Mouse (Mus musculus) megakaryocyte, adult 5-6 weeks (primary cell): ENCODE measurements around the gene Cblb. TPM values are rescaled to one million over a fixed set of nuclear protein-coding genes. Genes with fewer than 3 reads are reported as not detected.

Experiments used
- ATAC-seq: 2 replicates; pipeline ENCODE4 v1.8.0; 2016; ENCODE audit warnings: mild to moderate bottlenecking, inconsistent platforms; ENCODE audit not compliant: poor library complexity, severe bottlenecking
- total RNA-seq, 2 experiments: library from RNA; stranded (forward) in 1 of 2; stranded (reverse) in 1 of 2; fragments of 153-499, 151-499 nt in 1 of 2; fragments of 221-1000, 200-1000 nt in 1 of 2; gene quantifications; 2 replicates each; pipeline versions ENCODE4 v1.2.3 to v1.2.4; 2015 to 2017

Gene Cblb
- total RNA-seq, 2 experiments from 2014 or later: 8.8 to 21.0 TPM

GRCm38 (mm10) chr16:52038283-52038682 is 7.3 kb downstream of the Cblb start:
- peak; percentile 77 for ATAC-seq

GRCm38 (mm10) chr16:52038821-52039220 is 7.8 kb downstream of the Cblb start:
- ATAC-seq: peak; percentile 36

- no peak for ATAC-seq
Observed at GRCm38 (mm10) chr16:52040937-52041336, 9.9 kb downstream of the Cblb start.

- no peak for ATAC-seq
Observed at GRCm38 (mm10) chr16:52042667-52043379, 11.8 kb downstream of the Cblb start.

- ATAC-seq: no peak
Observed at GRCm38 (mm10) chr16:52043380-52044117, 12.5 kb downstream of the Cblb start.

GRCm38 (mm10) chr16:52044518-52044917 is 13.5 kb downstream of the Cblb start:
- ATAC-seq: no peak

GRCm38 (mm10) chr16:52044985-52045384 is 14.0 kb downstream of the Cblb start:
- ATAC-seq: no peak

- no peak for ATAC-seq
Observed at GRCm38 (mm10) chr16:52046464-52046863, 15.4 kb downstream of the Cblb start.

GRCm38 (mm10) chr16:52051106-52051505 is 20.1 kb downstream of the Cblb start:
- ATAC-seq: no peak

GRCm38 (mm10) chr16:52052734-52053133 is 21.7 kb downstream of the Cblb start:
- ATAC-seq: no peak

GRCm38 (mm10) chr16:52055236-52055635 is 24.2 kb downstream of the Cblb start:
- no peak for ATAC-seq

- no peak for ATAC-seq
Observed at GRCm38 (mm10) chr16:52056164-52056563, 25.1 kb downstream of the Cblb start.

- no peak for ATAC-seq
Observed at GRCm38 (mm10) chr16:52057335-52057734, 26.3 kb downstream of the Cblb start.

- ATAC-seq: no peak
Observed at GRCm38 (mm10) chr16:52059535-52059934, 28.5 kb downstream of the Cblb start.

- peak; percentile 74 for ATAC-seq
Observed at GRCm38 (mm10) chr16:52060100-52060719, 29.2 kb downstream of the Cblb start.

- ATAC-seq: peak; percentile 57
Observed at GRCm38 (mm10) chr16:52061015-52061481, 30.0 kb downstream of the Cblb start.

GRCm38 (mm10) chr16:52064309-52065105 is 33.5 kb downstream of the Cblb start:
- no peak for ATAC-seq

GRCm38 (mm10) chr16:52067632-52068516 is 36.8 kb downstream of the Cblb start:
- ATAC-seq: peak; percentile 36; the same call in 1 of the 2 replicates

- ATAC-seq: no peak
Observed at GRCm38 (mm10) chr16:52068517-52068874, 37.5 kb downstream of the Cblb start.

GRCm38 (mm10) chr16:52069648-52070047 is 38.6 kb downstream of the Cblb start:
- no peak for ATAC-seq
